Mouse (Mus musculus) liver, embryonic 14.5 days (tissue): ENCODE measurements at regions not wholly inside any gene's neighbourhood (a gene's known extent, or its start where the extent isn't known, plus 50 kb on each side); places are given as distances from the start of the nearest gene placed in this dataset.

Experiments used
- CTCF ChIP-seq: IDR thresholded peaks from 2 replicates; pipeline ENCODE4 v1.5.1; 2016; ENCODE audit warnings: antibody characterized with exemption, low read depth, control low read depth
- EP300 ChIP-seq: IDR thresholded peaks from 2 replicates; pipeline ENCODE4 v1.6.1; 2016; ENCODE audit warnings: antibody characterized with exemption, low read depth

- TF ChIP-seq CTCF, result no peak
- TF ChIP-seq EP300, result no peak
Measured at GRCm38 (mm10) chr9:112828602-112829001, 592.9 kb upstream of the Arpp21 start.
